Mouse (Mus musculus): ENCODE results near the gene Cnnm1.

DNA sequence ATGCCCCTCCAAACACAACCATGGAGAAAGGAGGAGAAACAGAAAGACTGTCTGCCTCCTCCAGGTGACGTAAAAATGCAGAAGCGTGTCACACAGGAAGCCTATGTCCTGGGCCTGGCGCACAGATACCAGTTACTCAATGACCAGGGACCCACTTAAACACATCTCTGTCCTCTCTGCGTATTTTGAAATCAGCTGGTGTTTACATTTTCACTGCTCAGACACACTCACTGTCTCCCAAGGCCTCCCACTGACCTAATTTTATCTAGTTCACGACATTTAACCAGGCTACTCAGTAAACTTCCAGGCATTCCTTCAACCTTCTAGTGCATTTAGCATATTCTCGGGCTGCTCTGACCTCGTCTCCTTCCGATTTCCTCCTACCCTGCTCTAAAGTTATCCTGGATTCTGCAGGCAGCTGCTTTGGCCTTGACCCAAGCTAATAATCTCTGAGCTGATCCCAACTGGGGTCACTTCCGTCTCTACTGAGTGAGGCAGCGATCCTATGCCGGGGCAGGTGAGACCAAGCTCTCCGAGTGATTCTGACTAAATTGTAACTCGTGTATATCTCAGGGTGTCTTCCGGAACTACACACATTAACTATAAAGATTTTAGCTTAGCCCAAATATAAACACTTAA is 76.3 kb downstream of the Cnnm1 start:
- no peak for TF ChIP-seq POLR2A (IDR thresholded peaks at IDR 0.05; ENCODE audit: low read depth, low read length)
- no peak for TF ChIP-seq CTCF (conservative IDR thresholded peaks at IDR 0.05; ENCODE audit: insufficient read depth, insufficient read length, low read depth, low read length)

Data from kidney, adult 2 months (tissue).